Mouse (Mus musculus) C2C12 (cell line): ENCODE measurements around the gene Tpsg1.

Source experiments
- CTCF ChIP-seq: IDR thresholded peaks from one replicate; pipeline ENCODE4 v1.5.1; 2011; ENCODE audit not compliant: control insufficient read depth, insufficient read depth, insufficient read length
- USF1 ChIP-seq: IDR thresholded peaks from one replicate; pipeline ENCODE4 v1.6.1; 2011; ENCODE audit warnings: low read depth, mild to moderate bottlenecking, control low read depth, moderate library complexity

DNA sequence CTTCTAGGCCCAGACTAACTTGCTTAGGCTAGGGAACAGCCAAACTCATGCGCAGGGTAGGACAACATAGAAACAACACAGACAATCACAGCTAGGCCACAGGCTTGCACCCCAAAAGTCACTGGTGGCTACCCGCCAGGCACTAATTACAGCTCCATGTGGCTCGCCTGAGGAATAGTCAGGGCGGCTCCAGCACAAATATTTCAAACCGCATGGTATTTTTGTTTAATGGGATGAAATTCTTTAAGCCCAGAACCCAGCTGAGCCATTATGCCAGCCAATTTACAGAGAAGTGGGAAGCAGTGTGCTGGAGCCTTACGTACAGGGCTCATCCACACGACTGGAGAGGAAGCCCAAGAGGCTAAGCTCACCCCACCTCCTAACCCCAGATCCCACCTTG, 40.5 kb downstream of the Tpsg1 start:
- TF ChIP-seq CTCF (no peak), USF1 (no peak)
